Mouse (Mus musculus): Measurements from ENCODE around the gene Vps36. TPM values are rescaled to one million over a fixed set of nuclear protein-coding genes. Genes with fewer than 3 reads are reported as not detected.

Vps36 gene
- total RNA-seq (2017), result 40.5 to 54.9 TPM (median 49.6 TPM) in 3 replicates

DNA sequence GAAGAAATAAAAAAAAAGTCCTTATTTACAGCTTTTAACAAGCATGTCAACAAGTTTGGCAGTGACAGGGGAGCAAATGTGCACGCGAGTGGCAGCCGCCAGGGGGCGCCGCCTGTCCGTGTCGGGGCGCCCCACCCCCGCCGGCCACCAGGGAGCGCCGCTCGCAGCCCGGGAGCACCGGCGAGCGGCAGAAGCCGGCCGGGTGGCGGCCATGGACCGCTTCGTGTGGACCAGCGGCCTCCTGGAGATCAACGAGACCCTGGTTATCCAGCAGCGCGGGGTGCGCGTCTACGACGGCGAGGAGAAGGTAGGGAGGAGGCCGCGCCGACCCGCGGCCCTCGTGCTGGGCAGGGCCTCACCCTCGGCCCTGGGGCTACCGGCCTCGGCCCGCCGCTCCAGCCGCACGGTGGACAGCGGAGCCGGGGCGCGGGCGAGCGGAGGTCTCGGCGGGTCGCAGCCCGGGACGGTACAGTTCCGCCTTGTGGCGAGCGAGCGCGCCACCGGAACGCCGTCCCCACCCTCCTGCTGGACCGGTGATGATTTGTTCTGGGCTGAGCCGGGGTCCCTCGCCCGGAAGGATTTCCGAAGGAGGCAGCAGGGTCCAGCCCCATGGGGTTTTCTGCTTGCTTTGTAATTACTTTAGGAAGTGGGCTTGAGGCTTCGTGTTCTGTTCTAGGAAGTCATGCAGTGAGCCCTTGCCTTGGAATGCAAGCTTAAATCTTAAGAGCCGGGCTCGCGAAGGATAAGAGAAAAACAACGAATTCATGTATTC, at the start of gene Vps36:
Gene Vps36, plus strand, starts transcription at position 150 of the 772 bp plus-strand sequence.
- peak; percentile 76 for ATAC-seq (replicated peaks; ENCODE audit: insufficient number of reproducible peaks, low FRiP score, low TSS enrichment, poor library complexity, severe bottlenecking)

DNA sequence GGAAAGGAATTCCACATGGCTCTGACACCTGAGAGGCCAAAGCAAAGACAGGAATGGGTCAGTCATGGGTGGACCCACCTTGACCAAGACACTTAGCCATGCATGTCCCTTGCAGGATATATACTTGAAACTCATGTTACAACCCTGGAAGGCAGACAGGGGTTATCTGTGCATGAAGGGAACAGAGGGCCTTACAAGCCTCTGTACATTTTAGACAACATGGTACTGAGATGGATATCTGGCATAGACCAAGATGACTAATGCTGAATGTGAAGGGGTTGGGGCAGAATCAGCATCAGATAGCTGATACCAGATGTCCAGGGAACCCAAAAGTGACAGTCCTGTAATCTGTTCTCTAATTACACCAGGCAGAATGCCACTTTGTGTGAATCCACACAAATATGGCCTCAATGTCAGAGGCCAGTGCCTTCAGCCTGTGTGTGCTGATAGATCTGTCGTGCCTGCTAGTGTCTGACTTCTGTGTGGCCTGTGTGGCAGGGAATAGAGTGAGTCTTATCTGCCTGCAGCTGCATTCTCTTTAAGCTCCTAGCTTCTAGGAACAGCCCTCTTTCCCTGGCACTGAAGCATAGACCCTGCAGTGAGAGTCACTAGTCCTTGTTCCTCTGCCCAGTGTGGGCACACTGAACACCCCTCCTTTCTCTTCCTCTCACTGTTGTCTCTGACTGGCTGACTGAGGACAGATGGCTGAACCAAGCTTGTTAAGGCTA, 48.7 kb upstream of the Vps36 start:
- ATAC-seq (replicated peaks; ENCODE audit: insufficient number of reproducible peaks, low FRiP score, low TSS enrichment, poor library complexity, severe bottlenecking), result no peak

DNA sequence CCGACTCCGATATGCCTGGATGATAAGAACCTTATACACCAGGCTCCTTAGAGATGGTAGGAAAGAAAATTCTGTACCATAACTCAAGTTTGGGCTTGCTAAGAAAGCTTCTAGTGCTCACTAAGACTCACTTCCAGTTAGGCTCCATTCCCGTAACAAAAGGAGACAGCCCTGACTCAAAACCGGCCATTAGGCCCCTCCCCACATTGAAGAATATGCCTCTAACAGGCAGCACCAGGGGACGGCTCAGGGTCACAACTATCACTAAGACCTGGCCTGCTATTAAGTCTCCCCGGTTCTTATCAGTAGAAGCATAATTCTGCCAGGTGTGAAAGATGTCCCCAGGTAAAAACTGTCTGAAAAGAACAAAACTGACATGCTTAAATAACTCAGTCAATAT, 46.8 kb upstream of the Vps36 start:
- ATAC-seq (replicated peaks; ENCODE audit: insufficient number of reproducible peaks, low FRiP score, low TSS enrichment, poor library complexity, severe bottlenecking), result no peak

- no peak for ATAC-seq (replicated peaks; ENCODE audit: insufficient number of reproducible peaks, low FRiP score, low TSS enrichment, poor library complexity, severe bottlenecking)
These were observed 44.8 kb upstream of the Vps36 start for GRCm38 (mm10) chr8:22147706-22148366.

DNA sequence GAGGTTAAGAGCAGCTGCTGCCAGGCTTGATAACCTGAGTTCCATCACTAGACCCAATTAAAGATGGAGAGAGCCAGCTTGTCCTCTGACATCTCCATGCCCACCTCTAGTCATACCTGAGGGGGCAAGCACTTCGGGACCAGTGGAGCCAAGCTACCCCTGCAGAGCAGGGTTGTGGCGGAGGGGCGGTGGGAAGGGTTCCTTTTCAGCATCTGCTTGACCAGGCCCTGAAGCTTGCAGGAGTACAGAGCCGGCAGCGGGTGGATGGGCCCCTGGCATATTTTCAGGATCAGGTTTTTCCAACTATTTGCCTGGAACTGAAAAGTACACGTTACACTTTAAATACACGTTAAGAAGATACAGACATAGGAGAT, 44.3 kb upstream of the Vps36 start:
- no peak for ATAC-seq (replicated peaks; ENCODE audit: insufficient number of reproducible peaks, low FRiP score, low TSS enrichment, poor library complexity, severe bottlenecking)

DNA sequence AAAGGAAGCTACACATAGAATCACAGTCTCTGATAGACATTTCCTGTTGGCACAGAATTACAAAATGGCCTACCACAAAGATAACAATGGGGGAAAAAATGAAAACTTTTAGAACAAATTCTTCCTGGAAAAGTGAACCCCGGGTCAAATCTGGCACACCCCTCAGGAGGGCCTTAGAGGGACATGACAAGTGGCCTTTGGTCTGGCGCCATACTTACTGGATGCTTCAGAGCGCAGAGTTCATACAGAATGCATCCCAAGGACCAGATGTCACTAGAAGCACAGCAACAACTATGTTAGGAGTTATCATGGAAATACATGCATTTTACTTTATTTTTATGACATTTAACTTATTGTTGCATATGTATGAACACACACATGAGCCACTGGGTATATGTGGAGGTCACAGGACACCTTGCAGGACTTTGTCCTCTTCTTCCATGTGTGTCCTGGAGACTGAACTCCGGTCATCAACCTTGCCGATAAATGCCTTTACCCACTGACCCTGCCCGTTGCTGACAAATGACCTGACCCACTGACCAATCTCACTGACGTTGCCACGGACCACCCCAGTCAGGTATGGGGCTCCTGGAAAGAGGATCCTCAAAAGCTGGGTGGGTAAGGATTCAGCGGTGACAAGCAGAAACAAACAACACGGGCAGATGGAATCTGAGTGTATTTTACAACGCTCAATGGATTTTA, 42.8 kb upstream of the Vps36 start:
- ATAC-seq (replicated peaks; ENCODE audit: insufficient number of reproducible peaks, low FRiP score, low TSS enrichment, poor library complexity, severe bottlenecking), result no peak

DNA sequence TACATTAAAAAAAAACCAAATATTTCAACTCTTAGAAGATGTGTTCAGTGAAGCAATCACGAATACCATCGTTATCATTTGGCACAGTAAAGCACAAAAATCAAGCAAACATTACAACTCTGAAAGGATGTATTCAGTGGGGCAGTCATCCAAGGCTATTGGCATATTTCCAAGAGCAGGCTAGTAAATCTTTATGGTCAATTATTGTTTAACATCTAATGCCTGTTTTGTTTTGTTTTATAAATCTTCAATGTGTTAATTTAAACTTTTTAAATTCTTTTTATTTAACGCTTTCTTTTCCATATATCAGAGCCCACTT, 42.3 kb upstream of the Vps36 start:
- no peak for ATAC-seq (replicated peaks; ENCODE audit: insufficient number of reproducible peaks, low FRiP score, low TSS enrichment, poor library complexity, severe bottlenecking)

GRCm38 (mm10) chr8:22162206-22162605, 30.4 kb upstream of the Vps36 start:
- no peak for ATAC-seq (replicated peaks; ENCODE audit: insufficient number of reproducible peaks, low FRiP score, low TSS enrichment, poor library complexity, severe bottlenecking)

GRCm38 (mm10) chr8:22164431-22164830, 28.2 kb upstream of the Vps36 start:
- no peak for ATAC-seq (replicated peaks; ENCODE audit: insufficient number of reproducible peaks, low FRiP score, low TSS enrichment, poor library complexity, severe bottlenecking)

- no peak for ATAC-seq (replicated peaks; ENCODE audit: insufficient number of reproducible peaks, low FRiP score, low TSS enrichment, poor library complexity, severe bottlenecking)
These were observed 27.1 kb upstream of the Vps36 start for GRCm38 (mm10) chr8:22165251-22166079.

GRCm38 (mm10) chr8:22166080-22166603, 26.5 kb upstream of the Vps36 start, which contains the start of gene Nek3:
Gene Nek3 (minus strand): TSS chr8:22166435.
- peak; percentile 89 for ATAC-seq (replicated peaks; ENCODE audit: insufficient number of reproducible peaks, low FRiP score, low TSS enrichment, poor library complexity, severe bottlenecking)

DNA sequence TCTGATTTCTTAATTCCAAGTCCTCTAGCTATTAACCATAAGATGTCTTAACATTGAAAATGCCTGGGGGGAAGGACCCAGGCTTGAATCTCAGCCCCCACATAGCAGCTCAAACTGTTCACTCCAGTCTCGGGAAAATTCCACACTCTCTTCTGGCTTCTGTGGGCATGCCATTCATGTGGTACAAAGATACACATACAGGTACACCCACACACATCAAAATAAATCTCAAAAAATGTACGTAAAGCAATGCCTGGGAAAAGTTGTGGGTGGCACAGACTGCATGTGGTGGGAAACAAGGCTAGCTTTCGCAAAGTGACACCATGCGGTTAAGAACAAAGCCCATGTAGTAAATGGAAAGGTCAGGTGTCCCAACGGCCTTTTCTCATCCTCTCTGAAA, 23.4 kb upstream of the Vps36 start:
- no peak for ATAC-seq (replicated peaks; ENCODE audit: insufficient number of reproducible peaks, low FRiP score, low TSS enrichment, poor library complexity, severe bottlenecking)

DNA sequence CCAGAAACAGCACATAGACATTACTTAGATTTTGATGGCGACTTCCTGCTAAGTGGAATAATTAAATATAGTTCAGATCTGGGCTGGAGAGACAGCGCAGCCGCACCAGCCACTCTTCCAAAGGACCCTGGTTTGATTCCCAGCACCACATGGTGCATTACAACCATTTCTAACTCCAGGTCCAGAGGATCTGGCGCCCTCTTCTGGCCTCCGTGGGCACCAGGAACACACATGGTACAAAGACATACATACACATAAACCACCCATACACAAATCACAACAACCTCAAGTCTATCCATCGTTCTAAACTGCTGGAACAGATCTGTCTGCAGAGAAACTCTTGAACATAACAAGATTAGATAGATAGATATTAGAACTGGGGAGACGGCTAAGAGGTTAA, 16.6 kb upstream of the Vps36 start:
- no peak for ATAC-seq (replicated peaks; ENCODE audit: insufficient number of reproducible peaks, low FRiP score, low TSS enrichment, poor library complexity, severe bottlenecking)

- ATAC-seq (replicated peaks; ENCODE audit: insufficient number of reproducible peaks, low FRiP score, low TSS enrichment, poor library complexity, severe bottlenecking), result no peak
These were observed 7.7 kb upstream of the Vps36 start for GRCm38 (mm10) chr8:22184884-22185283.

DNA sequence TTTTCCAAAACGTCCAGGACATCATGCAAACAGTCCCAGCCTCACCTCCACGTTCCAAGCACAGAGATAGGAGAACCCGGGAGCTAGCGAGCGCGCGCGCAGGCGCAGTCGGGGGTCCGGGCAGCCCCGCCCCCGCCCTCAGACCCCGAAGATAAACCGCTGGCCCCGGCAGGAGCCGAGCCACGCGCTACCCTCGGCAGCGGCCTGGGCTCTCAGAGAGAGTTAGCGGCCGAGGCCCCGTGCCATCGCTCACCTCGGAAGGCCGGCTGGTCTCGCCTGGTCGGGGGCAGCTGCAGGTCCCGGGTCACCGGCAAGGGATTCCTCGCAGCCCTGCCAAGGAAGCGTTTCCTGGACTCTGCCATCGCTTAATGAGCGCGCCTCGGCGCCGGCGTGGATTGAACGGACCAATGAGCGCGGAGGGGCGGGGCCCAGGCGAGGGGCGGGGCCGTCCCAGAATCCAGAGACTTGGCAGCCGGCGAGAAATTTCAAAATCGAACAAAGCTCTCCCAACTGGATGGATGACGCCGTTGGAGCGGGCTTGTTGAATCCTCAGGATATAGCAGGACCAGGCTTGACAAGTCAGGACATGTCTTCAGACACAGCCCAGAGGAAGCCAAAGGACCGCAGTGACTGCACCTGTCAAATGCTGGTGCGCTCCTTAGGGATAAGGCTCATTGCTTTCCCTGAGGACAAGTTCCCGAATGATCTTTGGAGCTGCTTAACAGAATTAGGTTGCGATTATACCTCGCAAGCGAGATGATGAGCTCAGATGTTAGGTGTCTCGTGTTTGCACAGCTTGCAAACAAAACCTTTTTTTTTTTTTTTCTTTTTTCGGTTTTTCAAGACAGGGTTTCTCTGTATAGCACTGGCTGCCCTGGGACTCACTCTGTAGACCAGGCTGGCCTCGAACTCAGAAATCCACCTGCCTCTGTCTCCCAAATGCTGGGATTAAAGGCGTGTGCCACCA, 6.9 kb upstream of the Vps36 start, which contains the start of gene Ckap2:
Gene Ckap2, minus strand, starts transcription at position 389 of the 967 bp plus-strand sequence.
- peak; percentile 89 for ATAC-seq (replicated peaks; ENCODE audit: insufficient number of reproducible peaks, low FRiP score, low TSS enrichment, poor library complexity, severe bottlenecking)

GRCm38 (mm10) chr8:22193432-22194010, 912 bp downstream of the Vps36 start:
- ATAC-seq (replicated peaks; ENCODE audit: insufficient number of reproducible peaks, low FRiP score, low TSS enrichment, poor library complexity, severe bottlenecking), result no peak

- ATAC-seq (replicated peaks; ENCODE audit: insufficient number of reproducible peaks, low FRiP score, low TSS enrichment, poor library complexity, severe bottlenecking), result no peak
These were observed 5.3 kb downstream of the Vps36 start for GRCm38 (mm10) chr8:22197914-22198313.

Data from monocyte, adult 5-6 weeks (primary cell).